Mouse (Mus musculus): ENCODE results near the gene Cops2. TPM values are rescaled to one million over a fixed set of nuclear protein-coding genes. Genes with fewer than 3 reads are reported as not detected.

The Cops2 gene
- polyA plus RNA-seq, 1 experiment from 2014 or later = 21.5 TPM

DNA sequence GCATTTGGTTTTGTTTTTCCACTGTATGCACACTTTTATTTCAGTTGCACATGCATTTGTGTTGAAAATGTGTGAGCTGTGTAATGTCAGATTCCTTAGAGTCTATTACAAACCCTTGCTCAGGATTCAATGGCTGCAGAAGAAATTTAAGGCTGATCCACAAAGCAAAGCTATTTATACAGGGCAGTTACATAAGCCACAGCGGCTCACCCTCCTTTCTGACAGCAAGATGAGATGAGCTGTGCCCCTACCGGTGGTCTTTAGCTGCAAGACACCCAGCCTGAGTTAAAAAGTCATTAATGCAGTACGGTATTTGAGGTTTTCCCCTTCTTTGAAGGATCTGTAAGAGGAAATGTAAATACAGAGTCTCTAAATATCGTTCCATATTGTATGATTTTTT, 75.1 kb downstream of the Cops2 start:
- Histone ChIP-seq H3K27me3 (ENCODE audit: insufficient read depth, low read length) (no peaks in the 10 kb centered on the region), H3K27ac (ENCODE audit: low read depth) (no peak overlapping the region), H3K36me3 (replicated peaks; ENCODE audit: insufficient read depth, low read length) (no peaks in the 10 kb centered on the region), H3K4me3 (ENCODE audit: low read depth, low read length) (no peak overlapping the region), H3K4me2 (ENCODE audit: low read depth, low read length) (no peak overlapping the region), H3K4me1 (ENCODE audit: insufficient read depth) (peaks cover 17% of the 10 kb centered on the region), H3K9me3 (ENCODE audit: low read length) (no peaks in the 10 kb centered on the region), H3K9ac (replicated peaks) (no peak overlapping the region)
- no peak for TF ChIP-seq EP300 (IDR thresholded peaks at IDR 0.05; ENCODE audit: low read depth)
- no peak for TF ChIP-seq CTCF (IDR thresholded peaks at IDR 0.05; ENCODE audit: low read depth)
- ATAC-seq (no peak), DNase-seq (no peak)
- 52% methylated on average over 4 of the region's 4 CpGs for WGBS (ENCODE audit: insufficient replicate concordance)

DNA sequence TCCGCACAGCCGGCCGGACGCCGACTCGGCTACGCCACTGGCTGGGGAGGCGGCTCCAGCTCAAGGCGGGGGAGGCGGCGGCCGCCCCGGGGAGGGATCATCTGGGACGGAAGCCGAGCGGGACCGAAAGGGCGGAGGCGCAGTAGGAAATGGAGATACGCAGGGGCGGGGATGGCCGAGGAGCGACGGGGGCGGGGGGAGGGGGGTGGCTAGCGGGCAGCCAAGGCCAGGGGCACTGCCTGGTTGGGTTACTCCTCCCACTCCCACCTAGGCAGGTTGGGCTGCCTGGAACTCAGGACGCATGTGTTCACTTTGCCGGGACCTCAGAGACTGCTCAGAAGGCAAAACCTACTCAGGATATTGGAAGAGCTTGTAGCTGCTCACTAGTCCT, 76.2 kb downstream of the Cops2 start, which contains the start of gene Secisbp2l:
Secisbp2l (minus strand) TSS at position 152 of the 391 bp plus-strand sequence.
- H3K27ac ChIP-seq (ENCODE audit: low read depth) = peak within 1 kb of the TSS; percentile 93
- H3K9ac ChIP-seq (replicated peaks) = peak within 1 kb of the TSS; percentile 97
- no peaks in the 10 kb centered on the region for H3K36me3 ChIP-seq (replicated peaks; ENCODE audit: insufficient read depth, low read length)
- no peaks in the 10 kb centered on the region for H3K9me3 ChIP-seq (ENCODE audit: low read length)
- ATAC-seq (peak; percentile 97), DNase-seq (peak; percentile 95)
- peak within 1 kb of the TSS; percentile 75 for H3K4me2 ChIP-seq (ENCODE audit: low read depth, low read length)
- peak within 1 kb of the TSS; percentile 98 for H3K4me3 ChIP-seq (ENCODE audit: low read depth, low read length)
- under 1% methylated on average over 24 of the region's 28 CpGs for WGBS (ENCODE audit: insufficient replicate concordance)
- no peaks in the 10 kb centered on the region for H3K27me3 ChIP-seq (ENCODE audit: insufficient read depth, low read length)
- peaks cover 17% of the 10 kb centered on the region for H3K4me1 ChIP-seq (ENCODE audit: insufficient read depth)
- TF ChIP-seq EP300 (IDR thresholded peaks at IDR 0.05; ENCODE audit: low read depth) (no peak), CTCF (IDR thresholded peaks at IDR 0.05; ENCODE audit: low read depth) (no peak)

DNA sequence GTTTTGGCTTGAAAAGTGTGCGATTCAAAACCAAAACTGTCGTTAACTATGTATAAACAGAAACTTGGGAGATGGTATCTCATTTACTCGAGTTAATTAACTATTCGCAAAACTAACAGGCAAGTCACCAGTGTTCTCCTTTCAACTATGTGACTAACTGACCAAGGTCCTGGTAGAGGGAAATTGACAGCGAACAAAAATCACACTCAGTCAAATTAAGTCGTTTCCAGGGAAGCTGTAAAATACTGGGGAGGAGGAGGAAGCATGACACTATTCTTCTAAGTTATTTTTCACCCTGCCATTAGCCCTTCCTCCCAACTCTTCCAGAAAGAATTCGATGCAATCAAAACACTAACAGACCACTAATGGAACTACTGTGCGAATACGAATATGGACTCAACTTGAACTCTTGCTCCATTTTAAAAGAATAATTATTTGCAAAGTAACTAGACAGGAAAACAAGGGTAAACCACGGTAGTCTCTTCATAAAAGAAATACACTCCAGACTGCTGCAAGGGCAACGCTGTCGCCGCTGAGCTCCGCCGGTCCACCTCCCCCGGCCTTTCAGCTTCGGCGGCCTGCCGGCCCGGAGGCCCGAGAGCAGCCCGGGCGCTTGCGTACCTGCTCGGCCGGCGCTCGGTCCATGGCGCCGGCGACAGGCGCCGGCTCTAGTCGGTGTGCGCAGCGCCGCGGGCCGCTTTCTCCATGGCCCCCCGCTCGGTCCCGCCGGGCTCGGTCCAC, 76.8 kb downstream of the Cops2 start:
- ATAC-seq = peak; percentile 4

DNA sequence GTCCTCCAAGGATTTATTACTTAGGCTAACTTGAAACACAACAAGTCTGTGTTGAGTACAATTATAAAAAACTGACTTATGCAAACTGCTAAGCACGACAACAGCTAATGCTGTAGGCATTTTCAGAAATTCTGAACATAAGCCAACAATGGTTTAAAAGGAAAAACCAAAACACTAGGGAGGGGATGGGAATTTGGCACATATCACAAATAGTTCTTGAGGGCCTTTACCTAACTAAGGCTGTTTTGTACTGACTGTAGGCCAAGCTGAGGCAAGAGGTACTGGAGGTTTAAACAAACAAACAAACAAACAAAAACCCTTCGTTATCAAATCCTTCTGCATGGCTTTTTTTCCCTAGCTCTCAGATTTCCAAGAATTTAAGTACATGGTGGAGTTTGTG, 77.9 kb downstream of the Cops2 start:
- no peak overlapping the region for H3K4me3 ChIP-seq (ENCODE audit: low read depth, low read length)
- WGBS (ENCODE audit: insufficient replicate concordance) = 69% methylated on average over 2 of the region's 2 CpGs
- H3K9ac ChIP-seq (replicated peaks) = peak overlapping the region; percentile 97; the same call in 1 of the 2 replicates

More for the DNA sequence above, 76.8 kb downstream of the Cops2 start:
- TF ChIP-seq EP300 (IDR thresholded peaks at IDR 0.05; ENCODE audit: low read depth) (no peak), CTCF (IDR thresholded peaks at IDR 0.05; ENCODE audit: low read depth) (no peak)
- H3K36me3 ChIP-seq (replicated peaks; ENCODE audit: insufficient read depth, low read length) = no peaks in the 10 kb centered on the region
- H3K27me3 ChIP-seq (ENCODE audit: insufficient read depth, low read length) = no peaks in the 10 kb centered on the region
- H3K27ac ChIP-seq (ENCODE audit: low read depth) = peak overlapping the region; percentile 93
- 2% methylated on average over 44 of the region's 44 CpGs for WGBS (ENCODE audit: insufficient replicate concordance)
- H3K4me2 ChIP-seq (ENCODE audit: low read depth, low read length) = peak overlapping the region; percentile 75
- DNase-seq = no peak
- H3K9me3 ChIP-seq (ENCODE audit: low read length) = no peaks in the 10 kb centered on the region
- H3K4me3 ChIP-seq (ENCODE audit: low read depth, low read length) = peak overlapping the region; percentile 98
- H3K9ac ChIP-seq (replicated peaks) = peak overlapping the region; percentile 97
- peaks cover 17% of the 10 kb centered on the region for H3K4me1 ChIP-seq (ENCODE audit: insufficient read depth)

More for the DNA sequence above, 77.9 kb downstream of the Cops2 start:
- Histone ChIP-seq H3K27ac (ENCODE audit: low read depth) (no peak overlapping the region), H3K4me1 (ENCODE audit: insufficient read depth) (peaks cover 17% of the 10 kb centered on the region), H3K9me3 (ENCODE audit: low read length) (no peaks in the 10 kb centered on the region), H3K27me3 (ENCODE audit: insufficient read depth, low read length) (no peaks in the 10 kb centered on the region), H3K36me3 (replicated peaks; ENCODE audit: insufficient read depth, low read length) (no peaks in the 10 kb centered on the region), H3K4me2 (ENCODE audit: low read depth, low read length) (peak overlapping the region; percentile 75)
- DNase-seq (no peak), ATAC-seq (no peak)
- TF ChIP-seq EP300 (IDR thresholded peaks at IDR 0.05; ENCODE audit: low read depth) (no peak), CTCF (IDR thresholded peaks at IDR 0.05; ENCODE audit: low read depth) (no peak)

Other genes starting within 250 kb of the Cops2 start
- gene Cep152, start 234.0 kb downstream of the Cops2 start, polyA plus RNA-seq (2015; fragmentation: Nextera tagmentation; extraction: Ambion mirVana) = 1.8 and 2.4 TPM in 2 replicates
- gene Eid1, start 186.0 kb downstream of the Cops2 start, polyA plus RNA-seq (2015; fragmentation: Nextera tagmentation; extraction: Ambion mirVana) = 27.9 and 30.7 TPM in 2 replicates
- 0.26 and 0.32 TPM in 2 replicates for gene Shc4, start 135.0 kb downstream of the Cops2 start, polyA plus RNA-seq (2015; fragmentation: Nextera tagmentation; extraction: Ambion mirVana)
- gene Secisbp2l, start 76.3 kb downstream of the Cops2 start, polyA plus RNA-seq (2015; fragmentation: Nextera tagmentation; extraction: Ambion mirVana) = 5.7 TPM in 2 replicates
- gene Galk2, start within 50 bp of the Cops2 start, polyA plus RNA-seq (2015; fragmentation: Nextera tagmentation; extraction: Ambion mirVana) = 9.6 and 10.1 TPM in 2 replicates
- 0.06 TPM in 1 of 2 replicates, not detected in the other for gene Fgf7, start 175.5 kb upstream of the Cops2 start, polyA plus RNA-seq (2015; fragmentation: Nextera tagmentation; extraction: Ambion mirVana)